Mouse (Mus musculus): ENCODE measurements around the gene Tmprss6. TPM values are rescaled to one million over a fixed set of nuclear protein-coding genes. Genes with fewer than 3 reads are reported as not detected.

The Tmprss6 gene
- total RNA-seq (2023) = not detected

GRCm38 (mm10) chr15:78468379-78468937 lies at the start of gene Tmprss6:
Gene Tmprss6 (minus strand): TSS chr15:78468634.

GRCm38 (mm10) chr15:78494968-78495406 lies 26.6 kb upstream of the Tmprss6 start, which contains the start of gene Il2rb:
Gene Il2rb (minus strand): TSS chr15:78495271.

GRCm38 (mm10) chr15:78428391-78429138 lies 39.9 kb downstream of the Tmprss6 start, which contains the start of gene Kctd17:
Gene Kctd17 (plus strand): TSS chr15:78428564.

GRCm38 (mm10) chr15:78406293-78406934 lies 62.0 kb downstream of the Tmprss6 start, which contains the start of gene Mpst:
Gene Mpst (plus strand): TSS chr15:78406416.

GRCm38 (mm10) chr15:78405517-78406211 lies 62.8 kb downstream of the Tmprss6 start, which contains the start of gene Tst:
Gene Tst (minus strand): TSS chr15:78405907.

GRCm38 (mm10) chr15:78395478-78395962 lies 72.9 kb downstream of the Tmprss6 start, which contains the start of gene Tex33:
Gene Tex33 (minus strand): TSS chr15:78395912.

Other genes with a start within 250 kb of the Tmprss6 start
- gene Ncf4, start 223.8 kb downstream of the Tmprss6 start, total RNA-seq (2023) = 41.6 TPM
- 0.98 TPM for gene Csf2rb2, start 162.9 kb downstream of the Tmprss6 start, total RNA-seq (2023)
- gene Csf2rb, start 142.9 kb downstream of the Tmprss6 start, total RNA-seq (2023) = 4.1 TPM
- gene Tex33, start 72.7 kb downstream of the Tmprss6 start, total RNA-seq (2023) = not detected
- 0.92 TPM for gene Tst, start 62.7 kb downstream of the Tmprss6 start, total RNA-seq (2023)
- 23.0 TPM for gene Mpst, start 62.2 kb downstream of the Tmprss6 start, total RNA-seq (2023)
- gene Kctd17, start 40.1 kb downstream of the Tmprss6 start, total RNA-seq (2023) = 10.8 TPM
- gene Il2rb, start 26.6 kb upstream of the Tmprss6 start, total RNA-seq (2023) = 59.7 TPM
- gene C1qtnf6, start 62.8 kb upstream of the Tmprss6 start, total RNA-seq (2023) = 0.47 TPM
- gene Sstr3, start 76.1 kb upstream of the Tmprss6 start, total RNA-seq (2023) = not detected
- gene Rac2, start 104.1 kb upstream of the Tmprss6 start, total RNA-seq (2023) = 907 TPM
- 146 TPM for gene Cyth4, start 128.4 kb upstream of the Tmprss6 start, total RNA-seq (2023)

All from CD4-positive naive resting alpha-beta T cell, adult 57 days (primary cell).